Mouse (Mus musculus) inflammation-experienced regulatory T-cells, adult 6 months (primary cell): Measurements from ENCODE around the gene Tspan9. TPM values are rescaled to one million over a fixed set of nuclear protein-coding genes. Genes with fewer than 3 reads are reported as not detected.

ENCODE experiments used
- ATAC-seq: one replicate; pipeline ENCODE4 v1.8.0; 2017
- polyA plus RNA-seq, 3 experiments: library from polyadenylated mRNA; unstranded; fragments of 100-300 nt; shearing (Covaris generic); gene quantifications; one replicate each; pipeline ENCODE4 v1.2.1; 2017

The Tspan9 gene
- polyA plus RNA-seq, 3 experiments from 2014 or later, result 0.36 to 1.3 TPM; not detected in 1

- no peak for ATAC-seq
Observed at GRCm38 (mm10) chr6:128035250-128035929, 108.0 kb downstream of the Tspan9 start.

DNA sequence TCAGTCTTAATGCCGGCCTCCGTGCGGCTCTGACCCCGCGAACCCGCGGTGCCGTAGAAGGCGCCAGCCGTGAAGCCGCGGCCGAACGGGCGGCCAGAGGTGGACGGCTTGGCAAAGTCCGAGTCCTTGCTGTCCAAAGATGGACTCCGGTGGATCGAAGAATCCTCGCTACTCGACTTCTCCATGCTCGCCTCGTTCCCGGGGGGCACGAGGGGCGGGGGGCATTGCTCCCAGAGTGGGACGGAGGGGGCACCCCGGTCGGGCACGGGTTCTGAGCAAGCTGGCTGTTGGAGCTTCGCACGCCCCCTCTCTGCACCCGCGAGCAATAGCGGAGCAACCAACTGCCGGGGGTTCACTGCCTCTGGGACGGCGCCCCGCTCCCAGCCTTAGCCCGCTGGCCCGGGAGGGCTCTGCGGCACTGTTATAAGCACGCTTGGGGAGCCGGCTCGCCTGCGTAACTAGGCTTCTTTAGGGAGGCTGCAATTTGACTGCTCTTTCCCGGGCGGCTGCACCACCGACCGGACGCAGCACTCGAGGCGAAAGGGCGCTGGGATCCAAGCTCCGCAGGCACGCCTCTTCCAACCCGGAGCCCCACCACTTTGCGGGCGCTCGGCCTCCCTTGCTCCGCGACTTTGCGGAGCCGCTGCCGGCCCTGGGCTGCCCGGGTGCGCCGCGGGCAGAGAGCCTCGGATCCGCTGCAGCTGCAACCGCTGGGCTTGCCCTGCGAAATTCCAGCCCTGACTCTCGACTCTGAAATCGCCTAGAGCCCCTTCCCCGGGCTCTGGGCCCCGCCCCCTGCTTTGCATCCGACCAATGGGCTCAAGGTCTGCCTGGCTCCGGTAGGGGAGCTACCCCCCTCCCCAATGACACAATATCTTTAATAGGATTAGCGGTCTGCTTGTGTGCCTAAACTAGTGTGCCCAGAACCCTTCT lies 108.8 kb downstream of the Tspan9 start:
- no peak for ATAC-seq

DNA sequence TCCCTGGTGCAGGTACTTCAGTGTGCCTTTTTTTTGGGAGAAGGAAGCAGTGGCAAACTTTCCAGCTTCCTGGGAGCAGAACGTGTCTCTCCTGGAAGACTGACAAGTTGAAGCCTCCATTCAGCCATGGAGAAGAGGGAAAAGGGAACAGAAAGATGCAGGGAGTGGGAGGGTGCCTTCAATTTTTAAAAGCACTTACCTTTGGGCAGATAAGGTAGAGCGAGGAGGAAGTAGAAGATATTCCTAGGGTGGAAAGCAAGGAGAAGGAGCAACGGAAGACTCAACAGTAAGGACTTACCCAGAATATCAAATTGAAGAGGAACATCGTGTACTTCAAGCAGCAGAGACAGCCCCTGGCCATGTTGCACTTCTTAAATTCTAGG lies 109.5 kb downstream of the Tspan9 start:
- ATAC-seq, result no peak

GRCm38 (mm10) chr6:128033172-128033867 lies 110.1 kb downstream of the Tspan9 start:
- no peak for ATAC-seq

- no peak for ATAC-seq
Observed at GRCm38 (mm10) chr6:128032252-128033171, 110.9 kb downstream of the Tspan9 start.

GRCm38 (mm10) chr6:128031584-128031983 lies 111.8 kb downstream of the Tspan9 start:
- no peak for ATAC-seq

GRCm38 (mm10) chr6:128031096-128031495 lies 112.3 kb downstream of the Tspan9 start:
- no peak for ATAC-seq

- ATAC-seq, result no peak
Observed at GRCm38 (mm10) chr6:128030475-128030874, 112.9 kb downstream of the Tspan9 start.

DNA sequence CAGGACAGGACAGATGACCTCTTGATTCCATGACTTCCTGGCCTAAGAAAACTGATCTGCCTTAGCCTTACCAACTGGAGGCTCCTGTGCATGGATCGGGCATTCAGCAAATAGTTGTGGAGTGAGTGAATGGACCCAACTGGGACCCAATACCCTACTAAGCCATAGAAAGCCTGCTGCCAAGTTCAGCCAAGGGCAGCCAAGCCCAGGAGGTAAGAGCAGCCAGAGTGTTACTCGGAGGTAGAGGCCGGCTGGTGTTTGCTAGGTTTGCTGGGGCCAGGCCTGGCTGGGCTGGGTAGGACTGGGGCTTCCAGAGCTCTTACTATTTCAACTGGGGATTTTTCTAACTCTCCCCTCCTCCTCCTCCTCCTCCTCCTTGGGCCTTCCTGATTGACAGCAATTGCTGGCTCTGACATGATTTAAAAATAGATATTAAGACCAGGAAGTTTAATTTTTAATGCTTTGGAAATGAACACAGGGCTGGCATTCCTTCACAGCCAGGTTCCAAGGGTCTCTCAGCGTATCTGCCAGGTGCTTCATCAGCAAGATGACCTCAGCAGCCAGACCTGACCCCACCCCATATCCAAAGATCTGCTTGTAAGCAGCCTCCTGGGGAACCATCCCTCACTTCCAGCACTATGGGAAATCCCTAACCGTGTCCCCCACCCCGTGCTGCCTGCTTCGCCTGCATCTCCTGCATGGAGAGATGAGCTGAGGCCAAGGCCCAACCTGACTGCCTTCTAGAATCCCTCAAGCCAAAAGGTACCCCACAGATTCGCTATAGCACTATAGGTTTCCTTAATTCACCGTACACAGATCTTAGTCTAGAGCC lies 113.7 kb downstream of the Tspan9 start:
- no peak for ATAC-seq

- no peak for ATAC-seq
Observed at GRCm38 (mm10) chr6:128028116-128028940, 115.1 kb downstream of the Tspan9 start.

- no peak for ATAC-seq
Observed at GRCm38 (mm10) chr6:128025997-128026396, 117.4 kb downstream of the Tspan9 start.

DNA sequence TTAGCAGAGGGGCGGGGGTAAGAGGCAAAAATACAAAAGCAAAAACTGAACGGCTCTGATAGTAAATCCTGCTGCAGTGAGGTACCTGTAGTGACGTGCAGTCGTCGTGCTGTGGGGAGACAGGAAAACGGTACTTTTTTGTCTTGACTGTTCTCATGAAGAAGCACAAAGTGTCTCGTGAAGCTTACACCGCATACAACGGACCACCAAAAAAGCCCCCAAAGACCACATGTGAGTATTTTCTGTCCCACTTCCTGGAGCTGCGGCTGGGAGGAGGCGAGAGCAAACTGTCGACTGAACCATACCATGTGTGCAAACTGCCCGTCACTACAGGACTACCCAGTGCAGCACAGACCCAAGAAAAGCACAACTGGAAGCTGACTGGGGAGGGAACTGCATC lies 117.8 kb downstream of the Tspan9 start:
- no peak for ATAC-seq

DNA sequence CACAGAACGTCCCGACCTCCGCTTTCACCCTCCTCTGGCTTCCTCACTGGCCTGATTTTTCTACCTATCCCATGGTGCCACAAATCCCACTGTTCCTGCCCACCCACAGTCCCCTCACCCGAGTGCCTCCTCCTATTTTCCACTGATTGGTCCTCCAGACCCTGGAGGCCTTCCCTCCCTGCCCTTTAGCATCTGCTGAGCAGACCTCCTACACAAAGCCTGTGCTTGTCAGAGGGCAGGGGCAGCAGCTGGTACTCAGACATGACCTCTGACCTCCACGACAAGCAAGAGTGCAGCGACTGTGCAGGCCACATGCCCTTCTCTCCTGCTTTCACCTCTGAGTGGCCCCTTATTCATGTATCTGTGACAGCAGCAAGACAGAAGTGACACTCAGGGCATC lies 121.2 kb downstream of the Tspan9 start:
- no peak for ATAC-seq

DNA sequence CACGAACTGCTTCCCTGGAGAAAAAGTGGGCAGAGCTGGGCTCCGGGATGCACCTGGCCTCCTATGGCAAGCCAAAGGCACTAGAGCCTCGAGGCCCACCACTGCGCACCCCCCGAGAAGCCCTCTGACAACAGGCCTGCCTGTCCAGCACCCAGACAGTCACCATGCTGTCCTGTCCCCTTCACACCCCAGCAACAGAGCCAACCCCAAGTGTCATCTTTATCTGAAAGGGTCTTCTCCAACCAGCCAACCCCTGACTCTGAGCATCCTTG lies 121.5 kb downstream of the Tspan9 start:
- no peak for ATAC-seq

GRCm38 (mm10) chr6:128021106-128021930 lies 122.1 kb downstream of the Tspan9 start:
- ATAC-seq, result no peak

DNA sequence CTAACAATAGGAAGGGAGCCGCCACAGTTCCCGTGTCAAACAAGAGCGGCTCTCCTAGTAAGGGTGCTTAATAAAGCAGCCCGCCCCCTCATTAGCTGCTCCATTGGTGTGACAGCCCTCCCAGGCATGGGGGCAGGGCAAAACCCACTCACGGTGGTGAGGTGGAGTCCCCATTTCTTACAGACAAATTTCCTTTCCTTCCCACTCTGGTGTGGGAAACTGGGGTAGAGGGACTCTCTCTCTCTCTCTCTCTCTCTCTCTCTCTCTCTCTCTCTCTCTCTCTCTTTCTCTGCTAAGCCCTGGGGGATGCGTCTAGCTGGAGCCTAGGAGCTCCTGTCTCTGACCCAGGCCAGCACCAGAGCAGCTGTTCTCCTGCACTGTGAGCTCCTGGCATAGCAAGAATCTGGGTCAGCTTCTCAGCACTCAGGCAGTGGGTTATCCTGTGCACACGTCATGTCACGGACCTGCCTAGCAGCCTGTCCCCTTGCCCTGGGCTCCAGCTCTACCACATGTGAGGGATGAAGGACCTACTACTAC lies 122.8 kb downstream of the Tspan9 start:
- no peak for ATAC-seq

GRCm38 (mm10) chr6:128020053-128020452 lies 123.3 kb downstream of the Tspan9 start:
- ATAC-seq, result no peak

GRCm38 (mm10) chr6:128019119-128019518 lies 124.3 kb downstream of the Tspan9 start:
- no peak for ATAC-seq

- ATAC-seq, result no peak
Observed at GRCm38 (mm10) chr6:128015304-128015703, 128.1 kb downstream of the Tspan9 start.
